Mouse (Mus musculus): Measurements from ENCODE around the gene Olfr1427.
"Not testable (repeated sequence)": the region's sequence is repeated elsewhere in the genome, so short reads cannot be mapped to it uniquely, and the experiment has no call there.

The Olfr1427 gene

GRCm38 (mm10) chr19:12103234-12103633, at the start of gene Olfr1427:
Gene Olfr1427 (minus strand): TSS chr19:12103334.
- no peak for DNase-seq (ENCODE audit: low spot score in 2 of 2)

DNA sequence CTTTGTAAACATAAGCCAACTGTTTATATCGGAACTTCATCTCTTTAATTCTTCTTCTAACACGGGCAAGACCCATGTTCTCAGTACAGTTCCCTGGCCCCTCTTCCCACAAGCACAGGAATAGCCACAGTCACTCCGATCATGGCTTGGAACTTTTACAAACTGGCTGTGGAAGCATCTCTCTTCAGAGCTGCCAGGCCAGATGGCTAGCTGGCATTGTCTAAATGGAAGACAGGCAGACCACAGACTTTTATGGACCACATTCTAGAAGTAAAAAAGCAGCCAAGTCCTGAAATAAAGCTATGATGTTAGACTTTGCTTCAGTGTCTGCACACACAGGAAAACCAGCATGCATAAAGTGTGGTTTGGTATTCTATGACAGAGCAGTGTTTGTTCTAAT, 42.3 kb upstream of the Olfr1427 start:
- DNase-seq (ENCODE audit: low spot score in 2 of 2) = no peak

DNA sequence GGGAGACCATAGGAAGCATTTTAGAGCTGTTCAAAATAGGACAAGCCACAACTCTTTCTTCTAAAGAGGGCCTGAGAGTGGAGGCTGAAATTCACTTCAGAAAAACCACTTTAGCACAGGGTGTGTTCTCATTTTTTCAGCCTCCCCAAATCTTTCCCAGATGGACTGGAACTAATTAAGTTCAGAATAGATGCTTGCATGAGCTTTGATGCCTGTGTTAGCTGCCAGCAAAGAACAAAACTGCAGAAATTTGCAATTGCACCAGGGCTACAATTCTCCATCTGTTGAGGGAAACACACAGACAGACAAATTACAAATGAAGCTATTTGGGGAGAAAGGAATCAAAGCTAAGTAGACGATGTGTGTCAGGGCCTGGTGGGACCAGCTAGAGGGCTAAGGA, 40.2 kb upstream of the Olfr1427 start:
- DNase-seq (ENCODE audit: low spot score in 2 of 2) = no peak

GRCm38 (mm10) chr19:12134289-12134688, 31.2 kb upstream of the Olfr1427 start:
- DNase-seq (ENCODE audit: low spot score in 2 of 2) = no peak

DNA sequence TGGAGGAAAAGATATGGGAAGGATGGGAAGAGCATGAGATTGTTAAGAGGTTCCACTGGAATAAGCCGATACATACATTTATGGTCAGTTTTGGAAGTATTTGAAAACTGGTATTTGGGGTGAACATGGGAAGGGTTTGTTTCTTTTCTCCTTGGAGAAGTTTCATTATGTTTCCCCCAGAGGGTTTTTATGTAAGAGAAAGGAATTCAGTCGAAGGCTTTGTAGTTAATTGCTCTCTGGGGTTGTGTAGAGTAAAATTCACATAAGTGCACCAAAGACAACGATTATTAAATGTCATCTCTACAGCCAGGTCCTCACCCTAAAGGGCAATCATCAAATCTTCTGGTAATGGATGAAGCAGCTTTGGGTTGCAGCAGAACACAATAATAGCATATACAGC, 20.0 kb upstream of the Olfr1427 start, which contains the start of gene Olfr76:
Gene Olfr76, minus strand, starts transcription at position 101 of the 400 bp plus-strand sequence.
- no peak for DNase-seq (ENCODE audit: low spot score in 2 of 2)

- no peak for DNase-seq (ENCODE audit: low spot score in 2 of 2)
Observed at GRCm38 (mm10) chr19:12116464-12116863, 13.3 kb upstream of the Olfr1427 start.

DNA sequence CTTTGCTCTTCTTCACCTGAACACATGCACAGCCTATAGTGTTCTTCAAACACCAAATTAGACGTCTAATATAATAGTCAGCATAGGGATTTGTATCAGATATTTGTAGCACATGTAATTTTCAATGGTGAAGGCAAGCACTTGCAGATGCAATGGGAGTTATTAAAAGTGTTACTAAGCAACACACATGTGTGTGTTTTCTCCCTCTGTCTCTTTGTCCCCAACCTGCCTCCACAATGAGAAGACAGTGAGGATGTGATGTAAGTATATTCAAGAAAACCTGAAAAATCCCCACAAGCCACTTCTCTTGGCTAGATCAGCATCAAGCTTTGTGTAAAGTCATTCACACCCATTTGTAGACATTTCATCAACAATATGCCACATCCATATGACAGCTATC, 12.7 kb upstream of the Olfr1427 start, which contains the start of gene Olfr1428:
Gene Olfr1428, minus strand, starts transcription at position 101 of the 400 bp plus-strand sequence.
- no peak for DNase-seq (ENCODE audit: low spot score in 2 of 2)

DNA sequence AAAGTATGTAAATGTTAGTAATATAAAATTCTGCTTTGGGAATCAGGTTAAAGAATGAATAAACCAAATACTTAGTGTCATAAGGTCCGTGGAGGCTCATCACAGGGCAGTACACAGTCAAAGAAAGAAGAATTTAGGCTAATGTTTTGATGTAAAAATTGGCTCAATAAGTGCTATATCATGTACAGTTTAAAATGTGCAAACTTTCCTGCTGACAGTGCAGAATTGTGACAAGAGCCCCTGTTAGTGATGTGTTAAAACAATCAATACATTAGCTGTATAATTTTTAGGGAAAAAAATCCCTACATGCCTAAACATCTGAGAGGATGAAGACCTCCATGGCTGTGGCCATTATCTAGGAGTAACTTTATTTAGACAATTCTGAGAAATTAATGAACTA, 10.7 kb upstream of the Olfr1427 start:
- DNase-seq (ENCODE audit: low spot score in 2 of 2) = no peak

DNA sequence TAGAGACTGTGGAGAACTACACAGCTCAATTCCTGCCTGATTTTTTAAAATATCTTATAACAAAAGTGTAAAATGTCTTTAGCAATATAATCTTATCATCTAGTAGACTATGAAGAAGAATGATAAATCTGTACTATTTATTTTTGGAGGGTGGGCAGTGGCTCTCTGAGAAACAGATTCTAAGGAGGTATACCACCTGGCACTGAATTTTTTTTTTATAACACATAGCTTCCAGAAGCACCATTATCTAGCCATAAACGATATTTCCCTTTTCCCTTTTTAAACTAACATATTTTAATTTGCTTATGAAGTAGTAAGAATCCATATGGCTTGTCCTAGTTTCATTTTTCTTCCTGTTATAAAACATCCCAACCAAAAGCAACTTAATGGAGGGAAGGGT, 1.4 kb upstream of the Olfr1427 start:
- DNase-seq (ENCODE audit: low spot score in 2 of 2) = no peak

- no peak for DNase-seq (ENCODE audit: low spot score in 2 of 2)
Observed at GRCm38 (mm10) chr19:12091913-12092312, 11.2 kb downstream of the Olfr1427 start, which contains the start of gene Olfr1426. Gene Olfr1426 (minus strand): TSS chr19:12092013.

DNA sequence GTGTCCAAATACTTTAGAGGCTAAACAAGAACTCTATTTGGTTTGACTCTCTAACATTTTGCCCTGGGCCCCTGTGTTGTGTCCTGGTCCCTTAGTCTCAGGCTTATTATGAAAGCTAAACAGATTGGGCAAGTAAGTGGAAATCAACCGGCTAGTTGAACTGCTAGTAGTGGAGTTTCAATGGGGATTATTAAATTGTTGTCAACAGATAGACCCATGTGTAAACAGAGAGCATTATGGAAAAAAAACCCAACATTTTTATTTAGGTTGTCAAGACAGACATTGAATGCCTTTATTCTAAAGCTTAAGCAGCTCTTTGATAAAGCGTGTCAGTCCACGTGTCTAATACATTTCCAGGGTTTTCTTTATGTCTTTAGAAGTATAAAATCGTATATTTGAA, 25.5 kb downstream of the Olfr1427 start, which contains the start of gene Olfr1425:
Gene Olfr1425, minus strand, starts transcription at position 101 of the 400 bp plus-strand sequence.
- DNase-seq (ENCODE audit: low spot score in 2 of 2) = not testable (repeated sequence)

- not testable (repeated sequence) for DNase-seq (ENCODE audit: low spot score in 2 of 2)
Observed at GRCm38 (mm10) chr19:12069546-12069945, 33.6 kb downstream of the Olfr1427 start.

- DNase-seq (ENCODE audit: low spot score in 2 of 2) = not testable (repeated sequence)
Observed at GRCm38 (mm10) chr19:12067806-12068205, 35.3 kb downstream of the Olfr1427 start.

DNA sequence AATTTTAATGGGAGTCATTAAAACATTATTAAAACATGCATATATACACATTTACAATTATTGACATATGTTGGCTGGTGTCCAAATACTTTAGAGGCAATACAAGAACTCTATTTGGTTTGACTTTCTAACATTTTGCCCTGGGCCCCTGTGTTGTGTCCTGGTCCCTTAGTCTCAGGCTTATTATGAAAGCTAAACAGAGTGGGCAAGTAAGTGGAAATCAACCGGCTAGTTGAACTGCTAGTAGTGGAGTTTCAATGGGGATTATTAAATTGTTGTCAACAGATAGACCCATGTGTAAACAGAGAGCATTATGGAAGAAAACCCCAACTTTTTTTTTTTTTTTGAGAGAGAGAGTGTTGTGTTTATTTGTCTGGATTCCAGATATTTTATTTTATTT, 40.6 kb downstream of the Olfr1427 start, which contains the start of gene Olfr1424:
Gene Olfr1424, minus strand, starts transcription at position 101 of the 400 bp plus-strand sequence.
- not testable (repeated sequence) for DNase-seq (ENCODE audit: low spot score in 2 of 2)

Measured in spleen, postnatal 4 days (tissue).